Mouse (Mus musculus): Measurements from ENCODE around the gene Tmem214.

- TF ChIP-seq POLR2A (IDR thresholded peaks at IDR 0.05; ENCODE audit: borderline replicate concordance, low read depth, low read length), result peak; percentile 68; the same call in 1 of the 2 replicates
- TF ChIP-seq CTCF (IDR thresholded peaks at IDR 0.05; ENCODE audit: low read depth, low read length), result no peak
Measured at GRCm38 (mm10) chr5:30869405-30870130, 1.8 kb downstream of the Tmem214 start.
